Mouse (Mus musculus): Measurements from ENCODE around the gene Cnbd2. TPM values are rescaled to one million over a fixed set of nuclear protein-coding genes. Genes with fewer than 3 reads are reported as not detected.

Gene Cnbd2
- polyA plus RNA-seq, 1 experiment from 2014 or later = 3.9 TPM

DNA sequence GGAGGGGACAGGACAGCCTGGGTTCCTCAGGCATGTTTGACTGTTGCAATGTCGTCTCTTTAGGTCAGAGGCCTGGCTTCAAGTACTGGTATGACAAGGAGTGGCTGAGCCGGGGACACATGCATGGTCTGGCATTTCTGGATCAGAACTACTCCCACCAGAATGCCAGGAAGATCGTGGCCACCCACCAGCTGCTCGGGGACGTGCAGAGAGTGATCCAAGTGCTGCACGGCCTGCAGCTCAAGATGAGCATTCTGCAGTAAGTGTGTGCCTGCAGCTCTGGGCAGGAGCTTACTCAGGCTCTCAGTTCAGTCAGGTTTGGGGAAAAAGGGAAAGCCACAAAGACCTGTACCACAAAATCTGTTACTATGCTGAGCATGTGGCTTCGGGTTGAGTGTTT lies 13.6 kb upstream of the Cnbd2 start:
- no peak overlapping the region for H3K4me2 ChIP-seq
- DNase-seq (no peak), ATAC-seq (ENCODE audit: insufficient read depth) (no peak)
- H3K9ac ChIP-seq = no peak overlapping the region
- TF ChIP-seq CTCF (IDR thresholded peaks at IDR 0.05; ENCODE audit: low read depth) = no peak
- H3K4me1 ChIP-seq (ENCODE audit: insufficient read depth) = no peaks in the 10 kb centered on the region
- H3K27ac ChIP-seq (ENCODE audit: low read depth) = no peak overlapping the region
- H3K27me3 ChIP-seq (ENCODE audit: insufficient read depth, low read length) = no peaks in the 10 kb centered on the region
- no peak overlapping the region for H3K4me3 ChIP-seq (ENCODE audit: low read depth, low read length)
- H3K9me3 ChIP-seq (ENCODE audit: low read depth, low read length) = no peaks in the 10 kb centered on the region
- WGBS = 78% methylated on average over 7 of the region's 7 CpGs
- H3K36me3 ChIP-seq (ENCODE audit: insufficient read depth) = peaks cover 75% of the 10 kb centered on the region

DNA sequence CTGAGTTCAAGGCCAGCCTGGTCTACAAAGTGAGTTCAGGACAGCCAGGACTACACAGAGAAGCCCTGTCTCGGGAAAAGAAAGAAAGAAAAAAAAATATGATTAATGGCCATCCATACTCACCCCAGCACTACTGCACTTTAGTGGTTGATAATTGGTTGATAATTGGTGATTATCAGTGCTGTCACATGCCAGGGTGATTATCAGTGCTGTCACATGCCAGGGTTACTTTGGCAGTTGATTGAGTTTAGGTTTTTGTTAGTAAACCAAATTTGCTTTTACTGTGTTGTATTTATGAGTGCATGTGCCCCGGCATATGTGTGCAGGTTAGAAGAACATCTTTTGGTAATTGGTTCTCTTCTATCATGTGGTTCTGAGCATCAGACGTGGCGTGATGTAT lies 10.0 kb upstream of the Cnbd2 start:
- Histone ChIP-seq H3K27me3 (ENCODE audit: insufficient read depth, low read length) (no peaks in the 10 kb centered on the region), H3K4me1 (ENCODE audit: insufficient read depth) (no peaks in the 10 kb centered on the region), H3K27ac (ENCODE audit: low read depth) (no peak overlapping the region), H3K4me3 (ENCODE audit: low read depth, low read length) (no peak overlapping the region), H3K36me3 (ENCODE audit: insufficient read depth) (peaks cover 80% of the 10 kb centered on the region), H3K9ac (no peak overlapping the region), H3K4me2 (no peak overlapping the region), H3K9me3 (ENCODE audit: low read depth, low read length) (no peaks in the 10 kb centered on the region)
- ATAC-seq (ENCODE audit: insufficient read depth) = no peak
- TF ChIP-seq CTCF (IDR thresholded peaks at IDR 0.05; ENCODE audit: low read depth) = no peak
- DNase-seq = no peak
- 81% methylated on average over 4 of the region's 4 CpGs for WGBS

DNA sequence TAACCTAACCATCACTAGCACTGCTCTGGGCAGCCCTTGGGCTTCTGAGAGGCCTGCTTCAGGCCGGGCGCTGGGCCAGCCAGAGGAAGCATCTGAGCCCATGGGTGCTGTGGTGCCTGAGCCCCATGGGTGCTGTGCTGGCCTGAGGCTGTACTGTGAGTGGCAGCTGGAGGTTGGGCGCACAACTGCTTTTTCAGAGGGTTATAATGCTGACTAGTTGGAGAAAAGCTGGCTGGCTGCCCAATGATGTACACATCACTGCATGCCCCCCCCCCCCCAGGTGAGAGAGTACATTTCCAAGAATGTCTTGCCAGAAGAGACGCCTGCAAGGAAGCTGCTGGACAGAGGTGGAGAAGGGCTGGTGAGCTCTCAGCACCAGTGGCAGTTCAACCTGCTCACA lies 7.7 kb upstream of the Cnbd2 start:
- 88% methylated on average over 4 of the region's 4 CpGs for WGBS
- ATAC-seq (ENCODE audit: insufficient read depth) = no peak
- no peak overlapping the region for H3K4me2 ChIP-seq

DNA sequence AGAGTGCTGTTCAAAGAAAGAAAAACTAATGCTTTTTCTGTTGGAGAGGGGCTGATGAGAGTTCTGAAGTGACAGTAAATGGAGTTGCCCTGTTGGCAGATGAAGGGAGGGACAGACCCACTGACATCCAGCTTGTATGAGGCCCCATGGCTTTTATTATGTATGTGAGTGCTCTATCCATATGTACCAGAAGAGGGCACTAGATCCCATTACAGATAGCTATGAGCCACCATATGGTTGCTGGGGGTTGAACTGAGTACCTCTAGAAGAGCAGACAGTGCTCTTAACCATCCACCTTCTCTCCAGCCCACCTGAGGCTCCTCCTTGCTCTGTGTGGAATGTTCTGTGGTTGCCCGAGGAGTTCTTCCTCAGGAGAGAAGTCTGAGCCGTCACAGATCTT lies 6.3 kb upstream of the Cnbd2 start:
- H3K4me2 ChIP-seq = no peak overlapping the region
- H3K27ac ChIP-seq (ENCODE audit: low read depth) = no peak overlapping the region
- ATAC-seq (ENCODE audit: insufficient read depth) = peak; percentile 41; the same call in 1 of the 2 replicates
- peak; percentile 66 for TF ChIP-seq CTCF (IDR thresholded peaks at IDR 0.05; ENCODE audit: low read depth)
- H3K9ac ChIP-seq = no peak overlapping the region
- no peaks in the 10 kb centered on the region for H3K4me1 ChIP-seq (ENCODE audit: insufficient read depth)
- H3K36me3 ChIP-seq (ENCODE audit: insufficient read depth) = peaks cover 70% of the 10 kb centered on the region
- no peaks in the 10 kb centered on the region for H3K27me3 ChIP-seq (ENCODE audit: insufficient read depth, low read length)
- H3K4me3 ChIP-seq (ENCODE audit: low read depth, low read length) = no peak overlapping the region
- DNase-seq = peak; percentile 72
- 81% methylated on average over 2 of the region's 2 CpGs for WGBS
- H3K9me3 ChIP-seq (ENCODE audit: low read depth, low read length) = no peaks in the 10 kb centered on the region

More for the DNA sequence above, 7.7 kb upstream of the Cnbd2 start:
- no peaks in the 10 kb centered on the region for H3K9me3 ChIP-seq (ENCODE audit: low read depth, low read length)
- H3K27me3 ChIP-seq (ENCODE audit: insufficient read depth, low read length) = no peaks in the 10 kb centered on the region
- H3K9ac ChIP-seq = no peak overlapping the region
- H3K4me3 ChIP-seq (ENCODE audit: low read depth, low read length) = no peak overlapping the region
- TF ChIP-seq CTCF (IDR thresholded peaks at IDR 0.05; ENCODE audit: low read depth) = no peak
- H3K36me3 ChIP-seq (ENCODE audit: insufficient read depth) = peaks cover 79% of the 10 kb centered on the region
- no peaks in the 10 kb centered on the region for H3K4me1 ChIP-seq (ENCODE audit: insufficient read depth)
- H3K27ac ChIP-seq (ENCODE audit: low read depth) = no peak overlapping the region
- DNase-seq = no peak

GRCm38 (mm10) chr2:156307261-156307660 lies 4.8 kb upstream of the Cnbd2 start:
- Histone ChIP-seq H3K4me2 (no peak overlapping the region), H3K36me3 (ENCODE audit: insufficient read depth) (peaks cover 56% of the 10 kb centered on the region), H3K4me1 (ENCODE audit: insufficient read depth) (no peaks in the 10 kb centered on the region), H3K9ac (no peak overlapping the region), H3K4me3 (ENCODE audit: low read depth, low read length) (no peak overlapping the region), H3K27me3 (ENCODE audit: insufficient read depth, low read length) (no peaks in the 10 kb centered on the region), H3K9me3 (ENCODE audit: low read depth, low read length) (no peaks in the 10 kb centered on the region), H3K27ac (ENCODE audit: low read depth) (no peak overlapping the region)
- WGBS = 47% methylated on average over 5 of the region's 5 CpGs
- TF ChIP-seq CTCF (IDR thresholded peaks at IDR 0.05; ENCODE audit: low read depth) = peak; percentile 39
- DNase-seq (peak; percentile 42), ATAC-seq (ENCODE audit: insufficient read depth) (no peak)

DNA sequence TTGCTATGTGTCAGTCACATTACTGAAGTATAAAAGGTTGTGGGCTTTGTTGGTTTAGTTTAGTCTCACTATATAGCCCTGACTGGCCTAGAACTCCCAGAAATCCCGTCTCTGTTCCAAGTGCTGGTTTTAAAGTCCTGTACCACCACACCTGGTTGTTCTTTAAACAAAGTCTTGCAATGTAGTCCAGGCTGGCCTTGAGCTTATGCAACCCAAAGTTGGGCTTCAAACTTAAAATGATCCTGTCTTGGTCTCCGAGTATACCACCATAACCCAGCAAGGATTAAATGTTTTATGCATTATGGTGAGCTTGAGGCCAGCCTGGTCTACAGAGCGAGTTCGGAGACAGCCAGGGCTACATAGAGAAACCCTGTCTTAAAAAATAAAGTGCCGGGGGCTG lies 2.2 kb upstream of the Cnbd2 start:
- no peaks in the 10 kb centered on the region for H3K9me3 ChIP-seq (ENCODE audit: low read depth, low read length)
- no peak overlapping the region for H3K4me2 ChIP-seq
- no peak overlapping the region for H3K9ac ChIP-seq
- WGBS = 91% methylated on average over 5 of the region's 5 CpGs
- DNase-seq (no peak), ATAC-seq (ENCODE audit: insufficient read depth) (no peak)
- H3K36me3 ChIP-seq (ENCODE audit: insufficient read depth) = peaks cover 34% of the 10 kb centered on the region
- no peaks in the 10 kb centered on the region for H3K27me3 ChIP-seq (ENCODE audit: insufficient read depth, low read length)
- peaks cover 3% of the 10 kb centered on the region for H3K4me1 ChIP-seq (ENCODE audit: insufficient read depth)
- TF ChIP-seq CTCF (IDR thresholded peaks at IDR 0.05; ENCODE audit: low read depth) = no peak
- no peak overlapping the region for H3K4me3 ChIP-seq (ENCODE audit: low read depth, low read length)
- no peak overlapping the region for H3K27ac ChIP-seq (ENCODE audit: low read depth)

DNA sequence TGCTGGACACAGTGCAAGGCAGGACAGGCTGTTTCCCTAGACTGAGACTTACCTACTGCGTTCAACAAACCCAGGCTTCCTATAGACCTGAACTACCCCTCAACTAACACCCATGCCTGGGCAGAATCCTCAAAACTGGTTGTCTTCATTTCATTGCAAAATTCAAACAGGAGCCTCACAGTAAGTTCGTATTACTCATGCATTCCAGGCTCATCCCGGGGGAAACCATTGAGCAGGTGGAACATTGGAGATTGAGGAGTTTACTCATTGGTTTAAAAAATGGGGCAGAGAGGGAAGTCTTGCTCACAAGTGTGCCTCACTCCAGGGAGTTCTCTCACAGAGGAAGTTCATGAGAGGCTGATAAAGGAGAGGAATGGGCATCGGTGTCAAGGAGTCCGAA lies 1.6 kb upstream of the Cnbd2 start:
- Histone ChIP-seq H3K36me3 (ENCODE audit: insufficient read depth) (peaks cover 29% of the 10 kb centered on the region), H3K27me3 (ENCODE audit: insufficient read depth, low read length) (no peaks in the 10 kb centered on the region)
- WGBS = 91% methylated on average over 5 of the region's 5 CpGs

GRCm38 (mm10) chr2:156310945-156311344 lies 1.2 kb upstream of the Cnbd2 start:
- H3K9me3 ChIP-seq (ENCODE audit: low read depth, low read length) = no peaks in the 10 kb centered on the region
- TF ChIP-seq CTCF (IDR thresholded peaks at IDR 0.05; ENCODE audit: low read depth) = no peak
- peak overlapping the region; percentile 87; the same call in 1 of the 2 replicates for H3K4me2 ChIP-seq
- peaks cover 3% of the 10 kb centered on the region for H3K4me1 ChIP-seq (ENCODE audit: insufficient read depth)
- 87% methylated on average over 5 of the region's 5 CpGs for WGBS
- no peak overlapping the region for H3K27ac ChIP-seq (ENCODE audit: low read depth)
- H3K4me3 ChIP-seq (ENCODE audit: low read depth, low read length) = peak overlapping the region; percentile 93
- no peak overlapping the region for H3K9ac ChIP-seq
- H3K27me3 ChIP-seq (ENCODE audit: insufficient read depth, low read length) = no peaks in the 10 kb centered on the region
- ATAC-seq (ENCODE audit: insufficient read depth) = no peak
- H3K36me3 ChIP-seq (ENCODE audit: insufficient read depth) = peaks cover 24% of the 10 kb centered on the region
- no peak for DNase-seq

More for the DNA sequence above, 1.6 kb upstream of the Cnbd2 start:
- no peak for ATAC-seq (ENCODE audit: insufficient read depth)
- H3K9me3 ChIP-seq (ENCODE audit: low read depth, low read length) = no peaks in the 10 kb centered on the region
- no peak overlapping the region for H3K27ac ChIP-seq (ENCODE audit: low read depth)
- H3K4me2 ChIP-seq = no peak overlapping the region
- no peak for DNase-seq
- H3K9ac ChIP-seq = no peak overlapping the region
- no peak for TF ChIP-seq CTCF (IDR thresholded peaks at IDR 0.05; ENCODE audit: low read depth)
- H3K4me3 ChIP-seq (ENCODE audit: low read depth, low read length) = no peak overlapping the region
- peaks cover 3% of the 10 kb centered on the region for H3K4me1 ChIP-seq (ENCODE audit: insufficient read depth)

Data from lung, embryonic 14.5 days (tissue).